Mouse (Mus musculus) hindbrain, embryonic 16.5 days (tissue): ENCODE measurements around the gene Map3k6. TPM values are rescaled to one million over a fixed set of nuclear protein-coding genes. Genes with fewer than 3 reads are reported as not detected.
A peak's percentile ranks its signal among the peaks of the same experiment; 100 is the strongest.

Source experiments
- ATAC-seq: fragments of 200-750 bp; cut with Nextera tagmentation; 2 replicates; pipeline ENCODE4 v1.8.0; 2017; ENCODE audit warnings: moderate TSS enrichment, moderate library complexity
- H3K27ac ChIP-seq: fragments of 300-500 bp; sonication (generic); 2 replicates; pipeline ENCODE4 v1.5.1; 2014; ENCODE audit warnings: low read depth, mild to moderate bottlenecking, control low read depth, low read length, moderate library complexity
- H3K27me3 ChIP-seq: fragments of 300-500 bp; sonication (generic); replicated peaks from 2 replicates; pipeline ENCODE4 v1.6.1; 2014; ENCODE audit warnings: low read length; ENCODE audit not compliant: control insufficient read depth, insufficient read depth
- H3K36me3 ChIP-seq: fragments of 300-500 bp; sonication (generic); 2 replicates; pipeline ENCODE4 v1.6.1; 2014; ENCODE audit warnings: mild to moderate bottlenecking, low read length, moderate library complexity, mixed read lengths; ENCODE audit not compliant: control insufficient read depth, insufficient read depth
- H3K4me1 ChIP-seq: fragments of 300-500 bp; sonication (generic); 2 replicates; pipeline ENCODE4 v1.6.1; 2014; ENCODE audit warnings: low read depth, low read length; ENCODE audit not compliant: control insufficient read depth, insufficient read depth
- H3K4me2 ChIP-seq: fragments of 300-500 bp; sonication (generic); 2 replicates; pipeline ENCODE4 v1.6.1; 2014; ENCODE audit warnings: mild to moderate bottlenecking, low read length, control low read depth, moderate library complexity
- H3K4me3 ChIP-seq: fragments of 300-500 bp; sonication (generic); 2 replicates; pipeline ENCODE4 v1.5.1; 2014; ENCODE audit warnings: mild to moderate bottlenecking, low read length, control low read depth, moderate library complexity
- H3K9ac ChIP-seq: fragments of 300-500 bp; sonication (generic); 2 replicates; pipeline ENCODE4 v1.6.1; 2014; ENCODE audit warnings: low read depth, mild to moderate bottlenecking, control low read depth, low read length, moderate library complexity
- H3K9me3 ChIP-seq: fragments of 300-500 bp; sonication (generic); 2 replicates; pipeline ENCODE4 v1.6.1; 2014; ENCODE audit warnings: mild to moderate bottlenecking, low read length, moderate library complexity; ENCODE audit not compliant: control insufficient read depth
- WGBS: fragments of 180-500 bp; shearing (Covaris S2); extraction: QIAGEN DNeasy Blood & Tissue Kit; methylation state at CpG from one replicate; pipeline ENCODE4 v1.1.7; 2014; 5-methylcytosine and 5-hydroxymethylcytosine counted together
- microRNA-seq: library from miRNA; unstranded; fragments of <30 nt; microRNA quantifications from one replicate; pipeline ENCODE4, GENCODE M21; 2017
- polyA plus RNA-seq: library from polyadenylated mRNA; unstranded; fragments of >200 nt; fragmentation: Nextera tagmentation; extraction: Ambion mirVana; gene quantifications from 2 replicates; pipeline ENCODE4 v1.2.1, GENCODE M21; 2015

Gene Map3k6
- polyA plus RNA-seq, 1 experiment from 2014 or later, result 4.2 TPM

GRCm38 (mm10) chr4:133294084-133294483 lies 53.5 kb downstream of the Map3k6 start:
- H3K9ac ChIP-seq, result no peak overlapping the region
- H3K4me2 ChIP-seq, result no peak overlapping the region
- no peak overlapping the region for H3K27ac ChIP-seq
- peaks cover 16% of the 10 kb centered on the region for H3K36me3 ChIP-seq
- no peaks in the 10 kb centered on the region for H3K9me3 ChIP-seq
- no peak overlapping the region for H3K4me3 ChIP-seq
- WGBS, result 39% methylated on average over 11 of the region's 11 CpGs
- H3K4me1 ChIP-seq, result peaks cover 20% of the 10 kb centered on the region
- ATAC-seq, result no peak
- no peaks in the 10 kb centered on the region for H3K27me3 ChIP-seq

DNA sequence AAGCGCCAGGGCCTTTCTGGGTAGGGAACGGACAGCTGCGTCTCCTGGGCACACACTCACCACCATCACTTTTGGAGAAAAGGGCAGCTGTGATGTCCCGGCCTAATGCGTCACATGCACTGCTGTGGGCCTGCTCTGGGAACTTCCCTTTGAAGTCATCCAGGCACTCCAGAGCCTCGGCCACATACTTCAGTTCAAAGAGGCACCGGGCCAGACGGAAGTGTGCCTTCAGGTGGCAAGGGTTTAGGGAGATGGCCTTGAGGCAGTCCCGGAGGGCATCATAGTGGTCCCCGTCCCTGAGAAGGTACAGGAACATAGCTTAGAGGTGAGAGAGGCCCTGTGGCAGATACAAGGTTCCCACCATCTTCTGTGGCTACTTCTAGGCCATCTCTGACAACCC lies 56.7 kb downstream of the Map3k6 start:
- Histone ChIP-seq H3K27ac (peak overlapping the region; percentile 17; the same call in 1 of the 2 replicates), H3K36me3 (peaks cover 16% of the 10 kb centered on the region), H3K4me3 (no peak overlapping the region), H3K9me3 (no peaks in the 10 kb centered on the region), H3K4me1 (peaks cover 29% of the 10 kb centered on the region), H3K27me3 (no peaks in the 10 kb centered on the region), H3K4me2 (no peak overlapping the region), H3K9ac (peak overlapping the region; percentile 10)
- ATAC-seq, result no peak
- 60% methylated on average over 10 of the region's 10 CpGs for whole genome bisulfite sequencing

GRCm38 (mm10) chr4:133297801-133298238 lies 57.2 kb downstream of the Map3k6 start:
- WGBS, result 0% methylated on average over 5 of the region's 5 CpGs

GRCm38 (mm10) chr4:133298516-133299365 lies 58.1 kb downstream of the Map3k6 start:
- WGBS, result 26% methylated on average over 12 of the region's 12 CpGs
- H3K27ac ChIP-seq, result peak overlapping the region; percentile 74
- H3K27me3 ChIP-seq, result no peaks in the 10 kb centered on the region
- H3K9ac ChIP-seq, result peak overlapping the region; percentile 47; the same call in 1 of the 2 replicates
- peak; percentile 65 for ATAC-seq
- no peak overlapping the region for H3K4me3 ChIP-seq
- H3K4me1 ChIP-seq, result peaks cover 25% of the 10 kb centered on the region
- peaks cover 16% of the 10 kb centered on the region for H3K36me3 ChIP-seq
- H3K9me3 ChIP-seq, result no peaks in the 10 kb centered on the region
- H3K4me2 ChIP-seq, result no peak overlapping the region

More at GRCm38 (mm10) chr4:133297801-133298238, 57.2 kb downstream of the Map3k6 start:
- Histone ChIP-seq H3K27ac (peak overlapping the region; percentile 74), H3K9me3 (no peaks in the 10 kb centered on the region), H3K9ac (peak overlapping the region; percentile 36), H3K36me3 (peaks cover 16% of the 10 kb centered on the region), H3K27me3 (no peaks in the 10 kb centered on the region), H3K4me1 (peaks cover 29% of the 10 kb centered on the region), H3K4me3 (no peak overlapping the region), H3K4me2 (no peak overlapping the region)
- ATAC-seq, result peak; percentile 83

- ATAC-seq, result peak; percentile 35
- no peak overlapping the region for H3K9ac ChIP-seq
- WGBS, result 40% methylated on average over 5 of the region's 5 CpGs
Observed at GRCm38 (mm10) chr4:133299701-133300100, 59.1 kb downstream of the Map3k6 start.

GRCm38 (mm10) chr4:133300421-133300820 lies 59.8 kb downstream of the Map3k6 start:
- Histone ChIP-seq H3K27me3 (no peaks in the 10 kb centered on the region), H3K4me3 (no peak overlapping the region), H3K4me2 (no peak overlapping the region), H3K4me1 (peaks cover 25% of the 10 kb centered on the region), H3K36me3 (peaks cover 7% of the 10 kb centered on the region; the same call in 1 of the 2 replicates), H3K9ac (no peak overlapping the region), H3K27ac (peak overlapping the region; percentile 74; the same call in 1 of the 2 replicates), H3K9me3 (no peaks in the 10 kb centered on the region)
- ATAC-seq, result no peak
- WGBS, result 78% methylated on average over 11 of the region's 11 CpGs

More at GRCm38 (mm10) chr4:133299701-133300100, 59.1 kb downstream of the Map3k6 start:
- Histone ChIP-seq H3K27ac (peak overlapping the region; percentile 74), H3K4me1 (peaks cover 25% of the 10 kb centered on the region), H3K4me2 (no peak overlapping the region), H3K36me3 (peaks cover 13% of the 10 kb centered on the region), H3K27me3 (no peaks in the 10 kb centered on the region), H3K9me3 (no peaks in the 10 kb centered on the region), H3K4me3 (no peak overlapping the region)

DNA sequence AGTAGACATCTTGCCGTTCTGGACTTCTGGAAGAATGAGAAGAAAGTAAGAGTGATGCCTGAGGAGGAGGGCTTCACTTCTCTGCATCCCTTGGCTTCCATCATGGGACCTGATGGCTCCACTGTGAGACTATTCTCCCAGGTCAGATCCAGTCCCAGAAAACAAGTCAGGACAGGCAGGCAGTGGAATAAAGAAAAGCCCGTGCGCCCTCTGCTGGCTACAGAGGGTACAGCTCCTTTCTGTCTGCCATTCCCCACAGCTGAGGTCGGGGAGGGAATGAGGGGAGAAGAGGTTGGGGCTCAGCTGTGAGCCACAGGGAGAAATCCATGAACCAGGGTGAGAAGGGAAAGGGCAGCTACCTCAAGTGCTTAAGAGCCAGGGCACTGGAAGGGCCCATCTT lies 61.2 kb downstream of the Map3k6 start:
- no peak overlapping the region for H3K4me2 ChIP-seq
- no peaks in the 10 kb centered on the region for H3K36me3 ChIP-seq
- 0 out of 2 replicates have a peak, but pooled peaks have one; percentile 5 for ATAC-seq
- H3K9me3 ChIP-seq, result no peaks in the 10 kb centered on the region
- H3K27me3 ChIP-seq, result no peaks in the 10 kb centered on the region
- H3K27ac ChIP-seq, result no peak overlapping the region
- H3K9ac ChIP-seq, result no peak overlapping the region
- H3K4me3 ChIP-seq, result no peak overlapping the region
- peaks cover 25% of the 10 kb centered on the region for H3K4me1 ChIP-seq
- WGBS, result 24% methylated on average over 4 of the region's 4 CpGs

Small RNA genes within 50 kb of the gene (microRNA-seq; reads per million reads assigned to microRNA genes)
- not detected for gene Mir7017

Other genes with a start within 250 kb of the Map3k6 start
- gene Ahdc1, start 229.6 kb upstream of the Map3k6 start, polyA plus RNA-seq, result 10.4 and 11.6 TPM in 2 replicates
- 22.7 and 23.2 TPM in 2 replicates for gene Wasf2, start 110.3 kb upstream of the Map3k6 start, polyA plus RNA-seq
- 5.6 and 8.3 TPM in 2 replicates for gene Cd164l2, start 28.7 kb upstream of the Map3k6 start, polyA plus RNA-seq
- 2.5 TPM in 2 replicates for gene Gpr3, start 28.3 kb upstream of the Map3k6 start, polyA plus RNA-seq
- gene Sytl1, start 22.3 kb downstream of the Map3k6 start, polyA plus RNA-seq, result 0.44 and 0.54 TPM in 2 replicates
- 121 and 130 TPM in 2 replicates for gene Tmem222, start 37.0 kb downstream of the Map3k6 start, polyA plus RNA-seq
- 18.8 and 21.3 TPM in 2 replicates for gene Wdtc1, start 112.7 kb downstream of the Map3k6 start, polyA plus RNA-seq
- gene Slc9a1, start 128.9 kb downstream of the Map3k6 start, polyA plus RNA-seq, result 9.8 and 9.9 TPM in 2 replicates
- 0.32 and 0.36 TPM in 2 replicates for gene Tent5b, start 239.3 kb downstream of the Map3k6 start, polyA plus RNA-seq